Mouse (Mus musculus) forebrain, embryonic 15.5 days (tissue): Measurements from ENCODE around the gene Stpg1. TPM values are rescaled to one million over a fixed set of nuclear protein-coding genes. Genes with fewer than 3 reads are reported as not detected.
A peak's percentile ranks its signal among the peaks of the same experiment; 100 is the strongest.

Source experiments
- ATAC-seq: fragments of 200-750 bp; cut with Nextera tagmentation; replicated peaks from 2 replicates; pipeline ENCODE4 v1.8.0; 2017; ENCODE audit warnings: mild to moderate bottlenecking, moderate TSS enrichment, moderate library complexity
- H3K27ac ChIP-seq: fragments of 300-500 bp; sonication (generic); replicated peaks from 2 replicates; pipeline ENCODE4 v1.5.1; 2015; ENCODE audit warnings: mild to moderate bottlenecking, inconsistent platforms
- H3K27me3 ChIP-seq: fragments of 300-500 bp; sonication (generic); 2 replicates; pipeline ENCODE4 v1.6.1; 2015; ENCODE audit warnings: inconsistent platforms
- H3K36me3 ChIP-seq: fragments of 300-500 bp; sonication (generic); 2 replicates; pipeline ENCODE4 v1.6.1; 2015; ENCODE audit warnings: mild to moderate bottlenecking, inconsistent platforms
- H3K4me1 ChIP-seq: fragments of 300-500 bp; sonication (generic); 2 replicates; pipeline ENCODE4 v1.6.1; 2015; ENCODE audit warnings: inconsistent platforms
- H3K4me2 ChIP-seq: fragments of 300-500 bp; sonication (generic); replicated peaks from 2 replicates; pipeline ENCODE4 v1.6.1; 2015; ENCODE audit warnings: mild to moderate bottlenecking, inconsistent platforms
- H3K4me3 ChIP-seq: fragments of 300-500 bp; sonication (generic); 2 replicates; pipeline ENCODE4 v1.5.1; 2015; ENCODE audit warnings: mild to moderate bottlenecking, inconsistent platforms
- H3K9ac ChIP-seq: fragments of 300-500 bp; sonication (generic); replicated peaks from 2 replicates; pipeline ENCODE4 v1.6.1; 2015; ENCODE audit warnings: mild to moderate bottlenecking, inconsistent platforms
- H3K9me3 ChIP-seq: fragments of 300-500 bp; sonication (generic); 2 replicates; pipeline ENCODE4 v1.6.1; 2016; ENCODE audit warnings: inconsistent platforms
- WGBS: fragments of 180-500 bp; shearing (Covaris S2); methylation state at CpG from one replicate; pipeline ENCODE4 v1.1.7; 2015; ENCODE audit warnings: mixed read lengths; 5-methylcytosine and 5-hydroxymethylcytosine counted together
- polyA plus RNA-seq: library from polyadenylated mRNA; unstranded; fragments of >200 nt; fragmentation: Nextera tagmentation; extraction: Ambion mirVana; gene quantifications from 2 replicates; pipeline ENCODE4 v1.2.1, GENCODE M21; 2015

Stpg1 gene
- polyA plus RNA-seq, 1 experiment from 2014 or later, result 0.18 TPM

GRCm38 (mm10) chr4:135493691-135494520, 684 bp upstream of the Stpg1 start:
- H3K4me2 ChIP-seq, result peak overlapping the region; percentile 98
- H3K4me1 ChIP-seq, result peaks cover 17% of the 10 kb centered on the region
- H3K36me3 ChIP-seq, result 0 out of 2 replicates have a peak, but pooled peaks cover 7% of the 10 kb centered on the region
- no peak overlapping the region for H3K27ac ChIP-seq
- no peaks in the 10 kb centered on the region for H3K9me3 ChIP-seq
- peak overlapping the region; percentile 51 for H3K9ac ChIP-seq
- peak; percentile 35 for ATAC-seq
- WGBS, result 1% methylated on average over 33 of the region's 33 CpGs
- H3K27me3 ChIP-seq, result peaks cover 4% of the 10 kb centered on the region; the same call in 1 of the 2 replicates
- peak overlapping the region; percentile 91 for H3K4me3 ChIP-seq

GRCm38 (mm10) chr4:135495397-135495791, 804 bp downstream of the Stpg1 start:
- Histone ChIP-seq H3K27ac (peak overlapping the region; percentile 58), H3K4me3 (peak overlapping the region; percentile 91), H3K4me1 (peaks cover 17% of the 10 kb centered on the region), H3K4me2 (peak overlapping the region; percentile 98), H3K27me3 (peaks cover 4% of the 10 kb centered on the region; the same call in 1 of the 2 replicates), H3K36me3 (no peaks in the 10 kb centered on the region), H3K9me3 (no peaks in the 10 kb centered on the region), H3K9ac (peak overlapping the region; percentile 51)
- 12% methylated on average over 9 of the region's 9 CpGs for WGBS
- no peak for ATAC-seq

GRCm38 (mm10) chr4:135495810-135496209, 1.2 kb downstream of the Stpg1 start:
- Histone ChIP-seq H3K36me3 (no peaks in the 10 kb centered on the region), H3K27me3 (peaks cover 4% of the 10 kb centered on the region; the same call in 1 of the 2 replicates), H3K9me3 (no peaks in the 10 kb centered on the region), H3K4me2 (peak overlapping the region; percentile 98), H3K4me3 (peak overlapping the region; percentile 91; the same call in 1 of the 2 replicates), H3K27ac (no peak overlapping the region), H3K9ac (no peak overlapping the region), H3K4me1 (peaks cover 17% of the 10 kb centered on the region)
- ATAC-seq, result no peak
- WGBS, result 11% methylated on average over 18 of the region's 18 CpGs

- ATAC-seq, result no peak
- H3K27me3 ChIP-seq, result peaks cover 4% of the 10 kb centered on the region; the same call in 1 of the 2 replicates
- 88% methylated on average over 6 of the region's 6 CpGs for whole genome bisulfite sequencing
- no peak overlapping the region for H3K4me3 ChIP-seq
- peaks cover 15% of the 10 kb centered on the region for H3K4me1 ChIP-seq
- H3K27ac ChIP-seq, result no peak overlapping the region
- H3K36me3 ChIP-seq, result no peaks in the 10 kb centered on the region
- H3K9ac ChIP-seq, result no peak overlapping the region
- no peaks in the 10 kb centered on the region for H3K9me3 ChIP-seq
- no peak overlapping the region for H3K4me2 ChIP-seq
These were observed 3.5 kb downstream of the Stpg1 start for GRCm38 (mm10) chr4:135498136-135498535.

- WGBS, result 75% methylated on average over 3 of the region's 3 CpGs
- Histone ChIP-seq H3K9me3 (no peaks in the 10 kb centered on the region), H3K27ac (no peak overlapping the region), H3K4me3 (no peak overlapping the region), H3K4me2 (no peak overlapping the region), H3K9ac (no peak overlapping the region), H3K4me1 (peaks cover 8% of the 10 kb centered on the region; the same call in 1 of the 2 replicates), H3K27me3 (peaks cover 4% of the 10 kb centered on the region; the same call in 1 of the 2 replicates), H3K36me3 (no peaks in the 10 kb centered on the region)
- no peak for ATAC-seq
These were observed 5.2 kb downstream of the Stpg1 start for GRCm38 (mm10) chr4:135499831-135500230.

GRCm38 (mm10) chr4:135501587-135501986, 7.0 kb downstream of the Stpg1 start:
- Histone ChIP-seq H3K36me3 (no peaks in the 10 kb centered on the region), H3K27ac (no peak overlapping the region), H3K9me3 (no peaks in the 10 kb centered on the region), H3K9ac (no peak overlapping the region), H3K27me3 (peaks cover 2% of the 10 kb centered on the region; the same call in 1 of the 2 replicates), H3K4me3 (no peak overlapping the region), H3K4me1 (no peaks in the 10 kb centered on the region), H3K4me2 (no peak overlapping the region)
- no peak for ATAC-seq
- 61% methylated on average over 4 of the region's 4 CpGs for WGBS

GRCm38 (mm10) chr4:135505794-135506193, 11.2 kb downstream of the Stpg1 start:
- Histone ChIP-seq H3K36me3 (no peaks in the 10 kb centered on the region), H3K4me2 (no peak overlapping the region), H3K4me1 (peaks cover 5% of the 10 kb centered on the region; the same call in 1 of the 2 replicates), H3K27me3 (peaks cover 2% of the 10 kb centered on the region; the same call in 1 of the 2 replicates), H3K9ac (no peak overlapping the region), H3K9me3 (no peaks in the 10 kb centered on the region), H3K27ac (no peak overlapping the region), H3K4me3 (no peak overlapping the region)
- 85% methylated on average over 11 of the region's 11 CpGs for WGBS
- ATAC-seq, result no peak

- H3K27ac ChIP-seq, result no peak overlapping the region
- H3K4me1 ChIP-seq, result peaks cover 5% of the 10 kb centered on the region; the same call in 1 of the 2 replicates
- no peaks in the 10 kb centered on the region for H3K36me3 ChIP-seq
- ATAC-seq, result peak; percentile 55
- H3K9ac ChIP-seq, result no peak overlapping the region
- peaks cover 2% of the 10 kb centered on the region; the same call in 1 of the 2 replicates for H3K27me3 ChIP-seq
- H3K4me3 ChIP-seq, result peak overlapping the region; percentile 26
- no peaks in the 10 kb centered on the region for H3K9me3 ChIP-seq
- 17% methylated on average over 22 of the region's 22 CpGs for WGBS
- H3K4me2 ChIP-seq, result peak overlapping the region; percentile 36
These were observed 13.2 kb downstream of the Stpg1 start for GRCm38 (mm10) chr4:135507547-135508350.

GRCm38 (mm10) chr4:135508419-135509039, 13.9 kb downstream of the Stpg1 start:
- Histone ChIP-seq H3K4me3 (no peak overlapping the region), H3K36me3 (no peaks in the 10 kb centered on the region), H3K9me3 (no peaks in the 10 kb centered on the region), H3K27ac (no peak overlapping the region), H3K27me3 (peaks cover 2% of the 10 kb centered on the region; the same call in 1 of the 2 replicates), H3K9ac (no peak overlapping the region), H3K4me1 (peaks cover 5% of the 10 kb centered on the region; the same call in 1 of the 2 replicates), H3K4me2 (peak overlapping the region; percentile 32)
- 11% methylated on average over 13 of the region's 13 CpGs for WGBS
- ATAC-seq, result 0 out of 2 replicates have a peak, but pooled peaks have one; percentile 46

- peaks cover 2% of the 10 kb centered on the region; the same call in 1 of the 2 replicates for H3K27me3 ChIP-seq
- H3K9me3 ChIP-seq, result no peaks in the 10 kb centered on the region
- H3K27ac ChIP-seq, result no peak overlapping the region
- WGBS, result 65% methylated on average over 12 of the region's 12 CpGs
- no peak for ATAC-seq
- H3K9ac ChIP-seq, result no peak overlapping the region
- H3K4me1 ChIP-seq, result peaks cover 5% of the 10 kb centered on the region; the same call in 1 of the 2 replicates
- no peaks in the 10 kb centered on the region for H3K36me3 ChIP-seq
- no peak overlapping the region for H3K4me3 ChIP-seq
- H3K4me2 ChIP-seq, result no peak overlapping the region
These were observed 14.9 kb downstream of the Stpg1 start for GRCm38 (mm10) chr4:135509515-135509914.

GRCm38 (mm10) chr4:135513865-135514264, 19.3 kb downstream of the Stpg1 start:
- Histone ChIP-seq H3K27me3 (no peaks in the 10 kb centered on the region), H3K36me3 (no peaks in the 10 kb centered on the region), H3K9ac (no peak overlapping the region), H3K27ac (no peak overlapping the region), H3K9me3 (no peaks in the 10 kb centered on the region), H3K4me1 (peaks cover under 1% of the 10 kb centered on the region; the same call in 1 of the 2 replicates), H3K4me2 (no peak overlapping the region), H3K4me3 (no peak overlapping the region)
- 82% methylated on average over 7 of the region's 7 CpGs for WGBS
- no peak for ATAC-seq
